Mouse (Mus musculus) neural tube, embryonic 10.5 days (tissue): ENCODE results near the gene Kcnip4.

Experiments used
- DNase-seq: peaks from one replicate; pipeline ENCODE4 v3.0.0-alpha.2; 2017; ENCODE audit warnings: low spot score; ENCODE audit errors: extremely low spot score

The Kcnip4 gene

DNA sequence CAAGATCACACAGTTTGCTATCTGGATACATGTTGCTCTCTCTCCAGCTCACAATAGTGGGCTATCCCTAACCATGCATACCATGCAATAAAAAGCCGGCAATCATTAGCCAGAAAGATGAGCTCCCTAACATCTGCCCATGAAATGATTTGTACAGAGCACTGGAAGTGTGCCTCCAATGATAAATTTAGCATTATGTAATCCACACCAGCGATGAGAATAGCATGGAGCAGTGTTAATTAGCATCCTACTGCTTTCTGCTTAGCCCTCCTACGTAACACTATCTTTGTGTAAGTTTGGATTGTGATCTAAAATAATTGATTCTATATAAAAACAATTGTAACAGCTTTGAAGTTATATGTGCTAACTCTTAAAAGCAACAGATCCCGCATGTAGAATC lies 268.7 kb downstream of the Kcnip4 start:
- DNase-seq: no peak

DNA sequence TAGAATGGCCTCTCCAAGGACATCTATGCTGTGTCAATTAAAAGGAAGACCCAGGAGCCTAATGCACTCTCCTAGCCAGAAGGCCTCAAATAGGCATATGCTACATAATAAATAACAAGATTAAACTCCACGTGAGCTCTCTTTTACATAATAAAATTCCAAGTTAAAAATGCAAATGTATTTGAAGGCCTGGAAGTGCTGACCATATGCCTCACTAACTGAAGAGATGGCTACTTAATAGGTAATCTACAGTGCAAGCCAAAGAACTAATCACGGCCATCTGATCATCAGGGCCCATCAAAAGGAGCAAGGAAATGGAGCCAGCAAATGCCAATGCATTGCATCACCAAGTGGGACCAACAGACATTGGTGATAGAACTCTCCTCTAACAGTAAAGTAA lies 277.6 kb downstream of the Kcnip4 start:
- DNase-seq: no peak

DNA sequence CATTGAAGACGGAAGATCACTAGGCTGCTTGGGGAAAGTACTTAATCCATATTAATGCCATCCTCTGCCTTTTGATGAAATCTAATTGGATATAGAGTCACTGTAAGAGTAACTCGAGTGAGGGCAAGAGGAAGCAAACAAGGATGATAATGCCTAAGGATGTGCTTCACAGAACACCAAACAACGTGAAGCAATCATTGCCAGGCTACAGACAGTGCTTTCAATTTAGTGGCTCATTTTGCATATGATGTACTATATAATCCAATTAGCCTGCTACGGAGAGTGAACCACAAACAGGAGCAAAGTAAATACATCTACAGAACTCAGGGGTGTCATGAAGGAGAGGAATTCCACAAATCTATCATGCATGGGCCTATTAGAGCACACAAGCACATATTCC lies 280.3 kb downstream of the Kcnip4 start:
- no peak for DNase-seq

DNA sequence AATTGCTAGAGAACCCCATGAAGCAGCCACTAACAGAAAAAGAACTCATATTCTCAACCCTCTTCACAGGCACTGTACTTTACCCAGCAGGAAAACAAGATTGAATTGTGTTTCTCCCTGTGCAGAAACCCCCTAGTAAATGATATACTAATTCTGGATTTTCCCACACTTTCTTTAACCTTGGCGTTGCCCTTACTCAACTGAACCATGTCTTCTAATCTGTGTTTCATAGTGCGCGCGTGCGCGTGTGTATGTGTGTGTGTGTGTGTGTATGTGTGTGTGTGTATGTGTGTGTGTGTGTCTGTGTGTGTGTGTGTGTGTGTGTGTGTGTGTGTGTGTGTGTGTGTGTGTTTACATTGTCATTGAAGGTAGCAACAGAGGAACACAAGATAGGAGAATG lies 283.0 kb downstream of the Kcnip4 start:
- no peak for DNase-seq

DNA sequence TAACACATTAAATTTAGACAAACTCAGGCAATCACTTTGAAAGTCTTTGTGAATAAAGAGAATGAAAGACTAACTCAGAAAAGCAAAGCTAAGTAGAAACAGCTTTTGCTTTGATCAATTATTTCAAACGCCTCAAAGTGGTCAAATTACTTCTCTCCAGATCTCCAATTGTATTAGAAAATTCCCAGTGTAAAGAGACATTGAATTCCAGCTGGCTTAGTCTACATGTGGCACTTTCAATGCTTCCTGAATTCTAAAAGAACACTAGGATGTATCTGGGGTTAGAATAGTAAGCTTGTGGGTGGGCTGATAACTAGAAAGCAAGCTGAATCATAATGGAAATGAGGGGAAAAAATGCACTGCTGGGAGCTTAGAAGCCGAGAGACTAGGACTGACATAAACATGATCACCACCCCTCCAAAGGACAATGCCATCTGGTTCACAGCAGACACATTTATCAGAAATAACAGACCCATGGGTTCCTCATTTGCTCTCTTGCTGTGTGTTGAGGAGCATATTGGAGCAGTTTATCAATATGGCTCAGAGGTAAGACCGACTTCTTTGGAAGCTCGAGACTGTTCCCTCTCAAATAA lies 323.4 kb downstream of the Kcnip4 start:
- DNase-seq: no peak

DNA sequence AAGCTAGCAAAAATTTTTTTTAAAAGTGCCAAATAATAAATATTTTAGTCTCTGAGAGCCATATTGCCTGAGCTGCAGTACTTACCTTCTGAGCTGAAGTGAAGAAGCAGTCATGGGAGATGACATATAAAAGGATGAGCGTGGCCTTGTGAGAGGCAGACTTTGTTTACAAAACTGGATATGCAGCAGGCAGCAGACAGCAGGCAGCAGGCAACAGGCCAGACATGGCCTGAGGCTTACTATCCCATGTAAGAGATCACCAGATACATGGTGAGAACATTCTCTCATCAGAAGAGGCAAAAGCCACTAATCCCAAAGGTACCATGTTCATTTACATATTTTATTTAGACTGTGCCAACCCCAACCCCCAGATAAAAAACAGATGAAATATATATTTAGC lies 336.5 kb downstream of the Kcnip4 start:
- DNase-seq: no peak

DNA sequence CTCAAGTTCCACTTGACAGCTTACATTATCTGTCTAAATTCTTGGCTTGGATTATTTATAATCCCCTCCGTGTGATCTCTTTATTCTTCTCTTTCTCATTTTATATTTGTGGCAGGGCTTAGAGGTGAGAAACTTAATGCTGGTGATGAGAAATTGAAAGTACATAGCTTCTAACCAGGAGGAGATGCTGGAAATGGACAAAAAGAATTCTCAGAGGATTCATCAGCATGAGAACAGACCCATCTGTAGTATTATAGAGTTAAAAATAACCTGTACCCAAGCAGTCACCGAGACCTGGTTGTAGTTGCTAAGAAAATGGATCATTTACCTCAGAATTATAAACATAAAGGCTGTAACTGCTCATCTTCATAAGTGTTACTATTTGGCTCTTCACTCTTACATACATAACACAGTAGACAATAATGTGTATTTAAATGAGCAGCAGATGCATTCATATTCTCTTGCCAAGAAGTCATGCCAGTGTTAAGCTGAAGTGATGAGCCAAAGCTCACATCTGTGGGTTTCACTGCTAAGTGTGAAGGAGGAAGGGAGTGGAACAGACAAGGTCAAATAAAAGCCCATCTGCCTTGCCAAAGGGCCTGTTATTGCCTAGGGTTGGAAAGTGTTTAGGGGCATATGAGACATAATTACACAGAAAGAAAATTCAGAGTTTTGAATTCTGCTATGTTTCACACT lies 374.4 kb downstream of the Kcnip4 start:
- no peak for DNase-seq

DNA sequence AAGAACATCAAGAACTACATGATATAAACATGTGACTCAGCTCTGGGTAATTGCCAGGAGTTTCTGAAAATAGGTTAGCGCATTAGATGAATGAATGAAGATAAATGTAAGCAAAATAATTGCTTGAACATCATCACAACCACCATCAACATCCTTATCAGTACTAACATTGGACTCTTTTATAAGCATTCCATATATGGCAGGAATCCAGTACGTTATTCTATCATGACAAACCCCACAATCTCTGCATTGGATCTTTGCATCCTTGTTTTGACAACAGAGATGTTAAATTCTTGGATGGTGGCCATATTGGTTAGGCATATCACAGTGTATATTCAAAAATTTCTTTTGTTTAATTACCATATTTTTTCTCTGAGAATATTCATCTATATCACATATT lies 375.0 kb downstream of the Kcnip4 start:
- DNase-seq: no peak

DNA sequence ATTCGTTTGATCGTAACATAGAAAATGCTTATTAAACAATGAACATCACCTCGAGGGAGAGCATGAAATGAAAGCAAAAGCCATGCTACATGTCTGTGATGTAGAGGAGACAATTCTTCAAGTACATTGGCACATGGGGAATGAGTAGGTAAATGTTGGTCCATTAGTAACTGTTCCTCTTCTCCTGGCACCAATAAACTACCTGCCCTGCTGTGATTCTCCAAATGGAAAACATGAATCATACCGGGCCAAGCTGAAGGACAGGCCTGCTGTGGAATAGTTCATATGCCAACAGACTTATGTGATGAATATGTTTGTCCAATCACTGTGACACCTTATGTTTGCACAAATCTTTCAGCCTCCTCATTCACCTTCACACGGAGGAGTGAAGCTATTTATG lies 429.3 kb downstream of the Kcnip4 start:
- DNase-seq: no peak

DNA sequence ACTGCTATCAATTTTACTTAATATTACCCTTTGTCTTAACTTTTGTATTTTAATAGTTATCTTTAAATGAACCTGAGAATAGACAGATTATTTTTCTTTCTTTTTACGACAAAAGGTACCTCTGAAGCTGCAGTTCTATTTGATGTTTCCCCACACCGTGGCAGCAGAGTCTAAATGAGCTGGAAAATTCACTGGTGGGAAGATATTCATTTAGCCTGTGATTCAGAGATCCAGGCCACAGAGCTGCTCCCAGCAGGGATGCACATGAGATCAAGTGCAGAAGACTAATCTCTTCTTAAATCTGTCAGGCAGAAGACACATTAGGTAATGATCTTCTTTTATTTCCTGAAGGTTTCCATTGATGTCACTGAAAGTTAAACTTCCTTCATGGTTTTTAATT lies 429.8 kb downstream of the Kcnip4 start:
- DNase-seq: no peak

DNA sequence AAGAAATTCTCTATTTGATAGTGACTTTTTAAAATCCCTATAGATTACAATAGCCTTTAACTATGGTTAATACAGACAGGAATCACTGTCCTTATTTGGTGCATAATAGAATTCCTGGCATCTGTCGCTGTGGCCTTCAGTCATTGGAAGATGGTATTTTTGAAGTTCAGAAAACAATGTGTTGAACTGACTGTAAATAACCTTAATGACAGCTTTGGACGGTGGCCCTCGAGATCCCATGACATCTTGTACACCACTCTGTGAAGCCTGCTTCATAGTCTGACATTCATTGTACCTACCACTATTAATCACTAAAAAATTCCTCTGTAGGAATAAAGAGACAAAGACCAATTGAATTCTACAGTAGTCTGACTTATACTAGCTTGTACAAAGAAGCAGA lies 430.4 kb downstream of the Kcnip4 start:
- DNase-seq: no peak

DNA sequence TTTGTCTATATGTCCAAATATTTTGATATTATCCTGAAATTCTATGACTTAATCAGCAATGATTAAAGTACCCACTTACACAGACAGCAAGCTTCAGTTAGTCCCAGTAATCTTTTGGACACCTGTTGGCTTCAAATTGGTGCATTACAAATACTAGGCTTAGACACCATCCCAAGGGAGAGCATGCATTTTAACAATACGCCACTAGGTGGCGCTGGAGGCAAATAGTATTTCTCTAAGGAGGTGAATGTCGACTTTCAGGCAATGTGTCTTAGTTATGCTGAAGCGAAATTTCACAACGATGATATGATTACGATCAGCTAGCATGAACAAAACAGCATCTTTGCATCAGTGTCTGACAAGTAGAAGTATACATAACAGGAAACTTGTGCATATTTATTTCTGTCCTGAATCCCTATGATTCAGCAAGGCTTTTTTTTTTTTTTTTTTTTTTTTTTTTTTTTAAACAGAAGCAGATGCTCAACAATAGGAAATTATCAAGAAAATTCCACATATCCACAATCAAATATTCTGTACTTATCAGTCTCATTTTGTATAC lies 434.5 kb downstream of the Kcnip4 start:
- peak; percentile 81 for DNase-seq

DNA sequence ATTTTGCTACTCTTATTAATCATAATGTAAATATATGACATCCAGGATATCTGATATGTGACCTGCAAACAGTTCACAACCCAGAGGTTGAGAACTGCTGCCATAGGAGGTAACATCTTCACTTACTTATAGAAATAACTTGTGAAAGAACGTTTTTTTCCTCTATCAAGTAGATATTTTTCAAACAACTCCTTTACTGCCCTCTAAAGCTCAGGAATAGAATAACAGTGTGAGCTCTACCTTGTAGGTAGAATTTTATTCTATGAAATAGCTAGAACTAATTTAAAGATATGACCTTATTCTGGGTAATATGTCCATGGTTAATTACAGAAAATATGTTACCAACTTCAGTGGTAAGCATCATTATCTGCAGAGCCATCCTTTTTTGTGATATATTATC lies 459.1 kb downstream of the Kcnip4 start:
- no peak for DNase-seq

DNA sequence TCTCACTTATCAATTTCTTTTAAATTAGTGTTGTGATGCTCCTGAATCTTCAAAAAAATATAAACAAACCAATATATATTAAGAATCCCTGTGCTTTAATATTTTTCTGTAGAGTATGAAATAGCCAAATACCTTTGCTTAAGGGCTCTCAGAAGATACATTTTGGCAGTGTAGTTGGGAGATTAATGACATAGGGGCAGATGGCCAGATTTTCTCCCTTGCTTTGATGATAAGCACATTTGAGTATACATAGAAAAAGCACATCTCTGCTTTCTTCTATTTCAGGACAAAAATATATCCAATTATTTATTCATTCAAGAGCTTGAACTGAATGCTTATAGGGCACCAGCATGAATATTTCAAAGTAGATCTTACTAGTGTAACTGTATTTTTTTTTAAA lies 465.8 kb downstream of the Kcnip4 start:
- DNase-seq: no peak

DNA sequence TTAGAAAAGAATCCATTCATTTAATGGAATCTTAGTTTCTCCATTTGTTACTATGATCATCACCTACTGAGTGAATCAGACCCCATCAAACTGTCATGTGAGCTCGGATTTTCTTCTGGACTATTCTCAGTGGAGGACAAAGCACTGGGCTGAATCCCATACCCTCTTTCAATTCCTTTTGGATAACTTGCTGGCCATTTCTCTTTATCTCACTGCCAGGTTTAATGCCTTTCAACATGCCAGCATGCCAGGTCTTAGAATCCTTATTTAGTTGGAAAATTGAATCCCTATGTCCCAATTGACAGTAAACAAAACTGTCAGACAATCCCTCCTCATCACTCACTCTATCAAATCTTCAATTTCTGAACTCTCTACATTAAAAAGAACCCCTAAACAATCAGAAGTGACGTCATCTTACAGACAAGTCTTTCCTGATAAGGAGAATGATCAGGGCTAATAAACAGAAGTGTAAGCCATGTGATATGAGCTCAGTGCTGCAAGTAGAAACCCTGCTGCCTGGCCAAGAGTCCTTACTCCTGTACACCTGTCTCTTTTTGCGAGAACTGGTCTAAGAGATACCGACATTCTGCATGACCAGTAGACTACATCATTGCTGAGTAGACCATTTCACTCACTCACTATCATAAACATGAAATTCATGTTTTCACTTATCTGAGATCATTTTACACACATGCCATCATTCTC lies 466.9 kb downstream of the Kcnip4 start:
- DNase-seq: no peak

DNA sequence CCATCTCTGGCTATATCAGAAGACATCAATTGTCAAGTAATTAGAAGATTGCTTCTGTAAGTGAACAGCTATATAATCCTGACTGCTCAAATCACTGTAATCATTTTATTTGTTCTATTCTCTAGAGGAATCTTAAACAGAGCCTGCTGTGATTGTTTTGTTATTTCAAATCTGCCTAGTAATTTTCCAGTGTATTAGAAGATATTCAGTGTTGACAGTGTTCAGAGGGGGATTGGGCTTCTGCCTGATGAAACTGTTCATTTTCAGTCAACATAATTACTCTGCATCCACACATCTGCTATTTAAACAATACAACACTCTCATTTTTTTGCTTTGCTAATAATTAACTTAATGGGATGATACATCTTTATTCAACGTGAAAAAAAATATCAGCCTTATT lies 476.7 kb downstream of the Kcnip4 start:
- no peak for DNase-seq

DNA sequence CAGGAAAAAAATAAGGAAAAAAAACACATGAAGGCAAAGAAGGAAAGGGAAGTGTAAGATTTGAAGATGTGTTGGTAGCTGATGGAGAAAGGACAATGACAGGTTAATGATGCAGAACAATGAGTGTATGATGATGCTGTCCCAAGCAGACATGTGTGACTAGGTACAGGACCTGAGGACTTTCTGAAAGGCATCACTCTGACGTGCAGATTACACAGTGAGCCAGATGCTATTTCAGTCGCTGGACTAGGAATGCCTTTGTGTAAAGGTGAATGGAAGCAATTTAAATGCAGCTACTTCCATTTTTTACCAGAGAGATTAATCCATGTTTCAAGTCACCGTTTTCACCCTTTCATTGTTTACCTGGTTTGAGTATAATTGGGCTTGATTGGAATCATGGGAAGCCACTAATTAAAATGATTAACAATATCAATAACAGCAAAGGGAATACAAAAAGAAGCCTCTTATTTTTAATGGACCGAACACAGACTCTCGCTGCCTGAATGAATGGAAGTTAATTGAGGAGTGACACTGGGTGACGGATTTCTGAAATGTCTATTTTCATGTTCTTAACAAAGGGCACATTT lies 483.4 kb downstream of the Kcnip4 start:
- no peak for DNase-seq

DNA sequence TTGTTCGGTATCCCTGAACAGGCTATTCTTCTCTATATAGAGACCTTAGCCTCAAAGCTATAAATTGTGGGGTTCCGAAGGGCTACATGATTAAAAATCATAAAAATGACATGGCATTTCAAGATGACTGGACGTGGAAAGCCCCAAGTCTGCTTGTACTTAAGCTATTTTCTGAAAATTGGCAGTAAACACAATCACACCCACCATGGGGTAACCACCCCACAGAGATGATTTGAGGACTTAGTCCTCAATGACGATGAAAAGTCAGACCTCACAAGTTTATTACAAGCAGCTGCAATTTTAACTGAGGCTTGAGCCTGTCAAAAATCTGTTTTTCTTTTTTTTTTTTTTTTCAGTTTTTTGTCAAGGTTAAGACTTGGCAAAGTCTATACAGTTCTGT lies 527.3 kb downstream of the Kcnip4 start:
- DNase-seq: no peak

DNA sequence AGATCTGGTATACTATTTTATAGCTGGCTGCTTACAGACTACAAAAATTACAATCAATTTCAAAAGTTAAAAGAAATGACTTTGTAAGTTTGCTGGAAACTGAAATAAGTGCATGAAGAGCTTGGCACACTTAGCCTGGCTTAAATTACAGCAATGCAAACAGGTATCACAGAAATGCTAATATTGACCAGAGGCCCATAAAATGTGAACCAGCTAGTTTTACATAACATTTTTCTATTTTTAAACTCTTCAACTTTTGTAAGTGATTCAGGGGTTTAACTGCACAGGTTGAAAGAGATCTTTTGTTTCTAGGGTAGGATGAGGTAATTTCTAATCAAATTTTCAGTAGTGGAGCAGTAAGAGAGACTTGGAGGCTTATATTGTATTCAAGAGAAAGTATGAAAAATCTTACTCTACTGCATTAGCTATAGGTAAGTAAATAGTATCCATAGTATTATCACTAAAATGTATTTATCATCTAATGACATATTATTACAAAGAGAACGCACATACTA lies 535.5 kb downstream of the Kcnip4 start:
- DNase-seq: no peak

DNA sequence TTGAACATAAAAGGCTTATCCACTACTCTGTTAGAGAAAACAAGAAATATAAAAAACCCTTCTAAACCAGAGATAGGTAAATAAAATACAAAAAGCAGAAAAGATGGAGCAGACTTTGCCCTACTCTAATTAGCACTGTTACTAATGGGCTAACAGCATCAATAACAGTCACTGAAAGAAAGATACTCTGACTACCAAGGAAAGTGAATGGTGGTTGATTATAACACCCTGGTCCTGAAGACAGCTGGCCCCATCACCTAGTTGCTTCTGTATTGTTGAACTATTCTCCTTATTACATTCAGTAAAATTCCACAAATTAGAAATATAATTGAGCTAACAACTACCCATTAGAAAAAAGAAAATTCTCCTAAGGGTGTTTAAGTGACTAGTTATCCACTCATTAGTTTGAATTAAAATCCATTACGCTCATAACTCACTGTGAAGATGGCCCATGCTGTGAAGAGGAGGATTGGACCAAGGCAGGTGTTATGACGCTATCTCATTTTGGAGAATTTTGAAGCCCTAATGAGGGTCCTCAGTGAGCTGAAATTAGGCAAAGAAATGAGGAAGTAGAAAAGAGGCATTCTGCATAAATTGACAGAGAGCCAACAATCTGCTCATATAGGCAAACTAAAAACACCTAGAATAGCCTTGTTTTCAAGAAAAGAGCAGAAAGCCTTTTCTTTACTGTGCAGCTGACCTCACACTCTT lies 582.2 kb downstream of the Kcnip4 start:
- DNase-seq: no peak

DNA sequence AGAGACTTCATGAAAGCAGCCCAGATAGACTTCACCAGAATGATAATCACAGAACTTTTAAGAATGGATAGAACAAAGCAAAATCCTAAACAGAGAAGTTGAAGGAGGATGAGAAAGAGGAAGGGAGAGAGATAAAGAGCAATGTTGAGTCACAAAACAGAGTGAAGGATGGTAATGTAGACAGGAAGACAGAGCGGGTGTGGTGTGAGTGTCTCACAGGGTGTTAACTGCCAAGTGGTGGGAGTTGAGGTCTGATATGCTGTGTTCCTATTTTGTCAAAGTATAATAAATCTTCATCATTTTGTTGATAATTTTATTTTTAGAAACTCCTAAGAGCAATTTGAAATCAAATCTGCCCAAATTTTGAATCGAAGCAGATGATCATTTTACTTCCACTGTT lies 592.8 kb downstream of the Kcnip4 start:
- no peak for DNase-seq
